Mouse (Mus musculus): ENCODE results near the gene Prkd3.

Prkd3 gene

GRCm38 (mm10) chr17:78917696-78918095, 102.9 kb downstream of the Prkd3 start:
- no peak for DNase-seq

GRCm38 (mm10) chr17:78916899-78917298, 103.7 kb downstream of the Prkd3 start:
- DNase-seq, result no peak

- DNase-seq, result peak; percentile 87 to 92
These were observed 104.2 kb downstream of the Prkd3 start, which contains the start of gene Cebpzos for GRCm38 (mm10) chr17:78916369-78916813. TSS of gene Cebpzos (plus strand) at chr17:78916500.

GRCm38 (mm10) chr17:78915772-78916171, 104.8 kb downstream of the Prkd3 start:
- no peak for DNase-seq

- no peak for DNase-seq
These were observed 106.7 kb downstream of the Prkd3 start for GRCm38 (mm10) chr17:78913921-78914320.

GRCm38 (mm10) chr17:78912861-78913281, 107.7 kb downstream of the Prkd3 start:
- DNase-seq, result no peak

GRCm38 (mm10) chr17:78909374-78909773, 111.2 kb downstream of the Prkd3 start:
- no peak for DNase-seq

- DNase-seq, result no peak
These were observed 113.7 kb downstream of the Prkd3 start, which contains the start of gene Sult6b1 for GRCm38 (mm10) chr17:78906892-78907291. TSS of gene Sult6b1 (minus strand) at chr17:78906992.

GRCm38 (mm10) chr17:78903158-78903557, 117.5 kb downstream of the Prkd3 start:
- DNase-seq, result no peak
